Mouse (Mus musculus) retina, postnatal 7 days (tissue): Measurements from ENCODE around the gene Mfsd4b5.
"Not testable (repeated sequence)": the region's sequence is repeated elsewhere in the genome, so short reads cannot be mapped to it uniquely, and the experiment has no call there.

Source experiments
- DNase-seq: peaks from one replicate; pipeline ENCODE4 v3.0.0-alpha.2; 2012; ENCODE audit warnings: low read depth, low spot score

Mfsd4b5 gene

DNA sequence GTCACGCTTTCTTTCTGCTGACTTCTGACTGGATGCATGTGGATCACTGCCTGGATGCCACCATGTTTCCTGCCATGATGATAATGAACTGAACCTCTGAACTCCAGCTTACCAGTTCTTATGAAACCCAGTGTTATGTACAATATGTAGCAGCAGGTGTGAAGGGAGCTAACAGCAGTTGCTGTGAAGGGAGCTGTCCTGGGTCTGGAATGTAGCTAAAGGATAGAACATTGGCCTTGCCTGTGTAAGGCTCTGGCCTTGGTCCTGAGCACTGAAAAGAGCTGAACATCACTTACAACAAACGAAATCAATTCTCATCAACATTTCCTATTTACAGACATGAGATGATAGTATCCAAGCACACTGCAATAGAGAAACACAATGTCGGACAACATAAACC lies 18.9 kb downstream of the Mfsd4b5 start:
- DNase-seq = no peak

GRCm38 (mm10) chr10:39961906-39962305 lies 24.5 kb downstream of the Mfsd4b5 start:
- no peak for DNase-seq

- no peak for DNase-seq
These were observed 26.0 kb downstream of the Mfsd4b5 start for GRCm38 (mm10) chr10:39960441-39960822.

GRCm38 (mm10) chr10:39959761-39960440 lies 26.5 kb downstream of the Mfsd4b5 start, which contains the start of gene Mfsd4b3:
TSS of gene Mfsd4b3 (minus strand) at chr10:39960153.
- DNase-seq = peak; percentile 77

DNA sequence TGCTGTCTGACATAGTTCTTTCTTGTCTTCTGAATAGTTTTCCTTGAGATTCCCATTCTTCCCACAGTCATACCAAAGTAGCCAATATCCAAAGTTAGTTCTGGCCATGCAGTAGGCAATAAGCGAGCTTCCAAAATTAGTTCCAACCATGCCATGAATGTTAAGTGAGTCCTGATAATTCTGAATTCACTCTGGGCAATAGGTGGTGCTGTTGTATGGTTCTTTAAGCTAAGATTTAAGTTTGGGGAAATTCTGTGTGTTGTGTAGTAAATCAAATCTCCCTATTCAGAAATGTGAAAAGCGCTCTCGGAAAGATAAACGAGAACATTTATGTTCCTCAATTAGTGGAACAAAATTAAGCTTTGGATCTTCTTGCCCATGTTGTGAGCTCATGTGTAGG lies 28.2 kb downstream of the Mfsd4b5 start:
- no peak for DNase-seq

DNA sequence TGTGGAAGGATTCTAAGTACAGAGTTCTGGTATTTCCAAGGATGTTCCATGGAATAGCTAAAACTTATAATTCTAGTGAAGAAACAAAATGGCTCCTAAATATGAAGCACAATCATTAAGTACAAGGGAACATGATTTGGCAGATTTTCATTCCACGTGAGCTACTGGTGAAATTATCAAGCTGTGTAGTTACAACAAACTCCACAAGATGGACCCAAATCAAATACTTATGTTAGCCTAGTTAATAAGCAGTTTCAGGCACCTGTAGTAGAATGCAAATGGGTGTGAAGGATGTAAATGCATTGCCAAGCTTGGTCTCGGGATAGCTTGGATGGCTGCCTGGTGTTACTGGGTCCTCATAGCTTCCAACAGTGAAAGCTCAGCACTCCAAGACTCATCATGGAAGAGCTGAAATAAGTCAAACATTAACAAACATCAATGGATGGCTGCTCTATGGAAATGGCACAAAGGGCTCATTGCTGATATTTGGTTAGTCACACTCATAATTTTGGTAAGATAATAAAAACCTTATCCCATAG lies 30.0 kb downstream of the Mfsd4b5 start:
- no peak for DNase-seq

DNA sequence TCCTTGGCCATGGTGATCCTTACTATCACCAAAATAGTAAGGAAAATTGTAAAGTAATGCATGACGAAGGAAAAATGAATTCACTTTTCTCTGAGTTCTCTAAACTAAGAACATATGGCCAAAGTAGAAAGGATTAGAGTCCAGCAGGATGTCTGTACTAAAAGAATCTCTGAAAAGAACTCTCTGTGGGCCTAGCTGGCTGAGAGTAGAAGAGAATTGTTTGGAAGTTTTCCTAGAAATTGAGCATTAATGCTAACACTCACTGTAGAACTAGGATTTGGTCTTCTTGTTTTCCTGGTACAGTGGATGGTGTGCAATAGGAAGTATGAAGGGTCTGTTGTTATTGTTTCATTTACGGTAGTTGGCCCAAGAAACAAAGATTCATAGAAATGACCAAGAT lies 31.3 kb downstream of the Mfsd4b5 start:
- DNase-seq = no peak

DNA sequence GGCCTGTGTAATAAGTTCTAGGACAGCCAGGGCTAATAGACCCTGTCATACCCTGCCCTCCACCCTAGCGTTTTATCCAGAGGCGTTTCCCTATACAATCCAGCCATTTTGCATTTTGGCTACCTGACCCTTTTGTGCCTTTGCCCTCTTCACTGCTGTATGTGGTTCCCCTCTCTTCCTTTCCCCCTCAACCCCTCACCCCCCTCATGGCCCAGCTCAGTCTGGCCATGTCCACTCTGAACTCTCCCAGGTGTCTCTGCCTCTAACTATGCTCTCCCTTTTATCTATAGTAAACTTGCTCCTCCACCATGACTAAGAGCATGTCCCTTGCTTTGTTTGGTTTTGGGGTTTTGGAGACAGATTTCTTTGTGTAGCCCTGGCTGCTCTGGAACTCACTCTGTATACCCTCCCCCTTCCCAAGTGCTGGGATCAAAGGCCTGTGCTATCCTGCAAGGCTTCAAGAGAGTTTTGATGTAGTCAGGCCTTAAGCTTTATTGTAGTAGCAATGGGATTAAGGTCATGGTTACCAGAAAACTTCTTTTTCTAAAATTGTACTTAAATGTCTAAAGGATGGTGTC lies 37.0 kb downstream of the Mfsd4b5 start:
- no peak for DNase-seq

- not testable (repeated sequence) for DNase-seq
These were observed 39.3 kb downstream of the Mfsd4b5 start for GRCm38 (mm10) chr10:39947195-39947594.

DNA sequence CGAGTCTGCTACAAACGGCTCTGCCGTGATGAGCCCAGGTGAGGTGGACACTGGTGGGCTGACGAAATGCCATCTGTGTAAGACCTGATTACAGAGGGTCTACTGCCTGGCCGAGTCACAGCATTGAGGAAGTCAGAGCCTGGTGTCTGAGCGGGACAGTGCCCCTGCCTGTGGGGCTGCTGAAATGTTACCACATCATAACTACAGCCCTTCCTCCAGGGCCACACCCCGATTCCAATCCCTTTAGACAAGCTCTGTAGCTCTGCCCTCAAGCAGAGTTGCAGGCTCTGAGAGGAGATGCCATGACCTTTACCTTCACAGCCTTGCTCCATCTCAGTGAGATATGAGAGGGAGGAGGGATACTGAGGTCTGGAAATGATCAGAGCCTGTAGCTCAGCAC lies 49.9 kb downstream of the Mfsd4b5 start:
- no peak for DNase-seq

DNA sequence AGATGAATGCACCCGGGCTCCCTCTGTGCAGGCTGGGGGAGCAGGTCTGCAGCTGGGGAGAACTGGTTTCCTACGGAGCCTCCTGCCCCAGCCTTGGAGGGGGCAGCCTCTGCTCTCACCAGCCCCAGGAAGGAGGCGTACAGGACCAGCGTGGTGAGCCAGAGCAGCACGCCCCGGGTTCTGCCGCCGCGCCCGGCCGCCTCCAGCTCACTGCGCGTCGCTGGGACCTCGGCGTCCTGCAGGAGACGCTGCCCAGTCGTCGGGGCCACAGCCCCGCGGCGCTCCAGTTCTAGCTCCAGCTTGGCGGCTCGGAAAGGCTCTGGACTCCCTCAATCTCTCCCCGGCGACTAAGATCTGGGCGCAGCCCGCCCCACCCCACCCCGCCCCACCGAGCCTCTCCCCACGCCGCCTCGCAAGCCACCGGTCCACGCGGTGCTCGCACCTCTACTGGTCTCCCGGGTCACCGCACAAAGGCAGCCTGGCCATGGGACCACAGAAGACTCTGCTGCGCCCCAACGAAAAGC lies 59.8 kb downstream of the Mfsd4b5 start, which contains the start of gene Mfsd4b2:
TSS of gene Mfsd4b2 (minus strand) at position 308 of the 524 bp plus-strand sequence.
- no peak for DNase-seq

GRCm38 (mm10) chr10:39924556-39924955 lies 61.9 kb downstream of the Mfsd4b5 start:
- DNase-seq = not testable (repeated sequence)

- DNase-seq = no peak
These were observed 73.8 kb downstream of the Mfsd4b5 start for GRCm38 (mm10) chr10:39912616-39913015.

- DNase-seq = no peak
These were observed 77.5 kb downstream of the Mfsd4b5 start for GRCm38 (mm10) chr10:39908768-39909441.
